Mouse (Mus musculus): ENCODE data around the gene Fam49a. TPM values are rescaled to one million over a fixed set of nuclear protein-coding genes. Genes with fewer than 3 reads are reported as not detected.
"Not testable (repeated sequence)": the region's sequence is repeated elsewhere in the genome, so short reads cannot be mapped to it uniquely, and the experiment has no call there.

Fam49a gene
- polyA plus RNA-seq, 1 experiment from 2014 or later = 131 TPM

- Histone ChIP-seq H3K9me3 (replicated peaks; ENCODE audit: control insufficient read depth, low read length) (no peaks in the 10 kb centered on the region), H3K9ac (ENCODE audit: low read length) (peak overlapping the region; percentile 62), H3K4me3 (ENCODE audit: low read depth, low read length) (peak overlapping the region; percentile 27), H3K27me3 (replicated peaks; ENCODE audit: control insufficient read depth, insufficient read depth, low read length) (no peaks in the 10 kb centered on the region), H3K4me1 (ENCODE audit: control insufficient read depth, insufficient read depth, low read length) (no peaks in the 10 kb centered on the region), H3K36me3 (ENCODE audit: control insufficient read depth, insufficient read depth, low read length) (no peaks in the 10 kb centered on the region), H3K27ac (ENCODE audit: low read depth, low read length) (peak overlapping the region; percentile 89), H3K4me2 (ENCODE audit: low read length) (peak overlapping the region; percentile 59)
- WGBS = 9% methylated on average over 18 of the region's 18 CpGs
- ATAC-seq = peak; percentile 92
- DNase-seq (ENCODE audit: low spot score) = peak; percentile 93
These were observed 61.8 kb downstream of the Fam49a start for GRCm38 (mm10) chr12:12323616-12324223.

- H3K4me3 ChIP-seq (ENCODE audit: low read depth, low read length); H3K9me3 ChIP-seq (replicated peaks; ENCODE audit: control insufficient read depth, low read length); DNase-seq (ENCODE audit: low spot score); H3K36me3 ChIP-seq (ENCODE audit: control insufficient read depth, insufficient read depth, low read length); H3K4me1 ChIP-seq (ENCODE audit: control insufficient read depth, insufficient read depth, low read length); H3K27me3 ChIP-seq (replicated peaks; ENCODE audit: control insufficient read depth, insufficient read depth, low read length); ATAC-seq: not testable (repeated sequence)
- peak overlapping the region; percentile 62 for H3K9ac ChIP-seq (ENCODE audit: low read length)
- H3K27ac ChIP-seq (ENCODE audit: low read depth, low read length) = peak overlapping the region; percentile 89; the same call in 1 of the 2 replicates
- 89% methylated on average over 16 of the region's 22 CpGs for WGBS
- peak overlapping the region; percentile 59 for H3K4me2 ChIP-seq (ENCODE audit: low read length)
These were observed 62.3 kb downstream of the Fam49a start for GRCm38 (mm10) chr12:12324266-12324665.

DNA sequence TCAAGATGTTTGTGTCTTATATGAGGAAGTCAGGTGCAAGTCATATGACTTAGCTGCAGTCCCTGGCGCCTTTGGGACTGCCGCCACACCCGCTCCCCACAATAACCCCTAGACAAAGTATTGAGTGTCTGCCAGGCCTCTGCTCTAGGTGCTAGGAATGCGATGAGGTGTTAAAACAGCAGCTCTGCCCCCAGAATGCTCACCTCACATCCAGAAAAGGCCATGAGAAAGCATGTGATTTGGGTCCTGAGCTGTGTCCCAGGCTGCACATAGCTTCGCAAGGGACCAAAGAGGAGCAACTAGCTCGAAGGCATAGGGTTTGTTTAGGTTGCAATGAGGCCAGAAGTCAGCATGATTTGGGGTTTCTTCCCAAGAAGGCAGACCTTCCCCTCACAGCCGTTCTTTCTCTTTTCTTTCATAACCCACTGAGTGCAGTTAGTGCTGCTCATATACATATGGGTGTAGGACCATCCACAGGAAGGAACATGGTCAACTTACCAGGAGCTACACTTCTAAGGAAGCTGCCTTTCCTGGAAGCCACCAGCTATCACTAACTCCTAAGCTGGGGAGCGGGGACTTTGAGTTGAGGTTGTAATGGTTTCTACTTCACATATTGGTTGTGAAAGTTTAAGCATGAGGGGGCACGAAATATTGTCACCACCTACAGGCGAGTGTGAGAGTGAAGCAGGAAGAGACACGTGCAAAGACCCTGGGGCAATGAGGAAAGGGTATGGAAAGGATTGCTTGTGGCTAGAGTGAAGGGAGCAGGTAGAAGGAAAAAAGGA, 71.8 kb downstream of the Fam49a start:
- Histone ChIP-seq H3K9me3 (replicated peaks; ENCODE audit: control insufficient read depth, low read length) (no peaks in the 10 kb centered on the region), H3K4me3 (ENCODE audit: low read depth, low read length) (no peak overlapping the region), H3K9ac (ENCODE audit: low read length) (no peak overlapping the region), H3K27me3 (replicated peaks; ENCODE audit: control insufficient read depth, insufficient read depth, low read length) (no peaks in the 10 kb centered on the region), H3K27ac (ENCODE audit: low read depth, low read length) (no peak overlapping the region), H3K4me2 (ENCODE audit: low read length) (no peak overlapping the region), H3K4me1 (ENCODE audit: control insufficient read depth, insufficient read depth, low read length) (no peaks in the 10 kb centered on the region), H3K36me3 (ENCODE audit: control insufficient read depth, insufficient read depth, low read length) (no peaks in the 10 kb centered on the region)
- no peak for ATAC-seq
- no peak for DNase-seq (ENCODE audit: low spot score)
- 91% methylated on average over 11 of the region's 11 CpGs for WGBS

DNA sequence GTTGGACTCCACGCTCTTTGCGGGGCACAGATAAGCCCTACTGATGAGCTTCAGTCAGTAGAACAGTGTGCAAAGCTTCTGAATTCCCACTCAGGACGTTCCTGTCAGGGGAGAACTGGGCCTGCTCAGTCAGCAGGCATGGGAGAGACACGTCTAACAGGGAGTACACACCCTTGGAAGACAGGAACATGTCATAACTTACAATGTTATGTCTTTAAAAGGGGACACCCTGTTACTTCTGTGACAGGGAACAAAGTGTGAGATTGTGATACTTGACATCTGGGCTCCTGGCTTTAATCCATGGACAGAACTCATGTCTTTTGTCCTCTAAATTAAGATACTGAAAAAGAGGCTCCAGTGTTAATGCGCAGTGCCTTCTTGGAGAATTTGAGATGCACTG, 72.5 kb downstream of the Fam49a start:
- 91% methylated on average over 5 of the region's 5 CpGs for WGBS
- no peak for ATAC-seq
- H3K36me3 ChIP-seq (ENCODE audit: control insufficient read depth, insufficient read depth, low read length) = no peaks in the 10 kb centered on the region
- H3K4me2 ChIP-seq (ENCODE audit: low read length) = no peak overlapping the region
- H3K27ac ChIP-seq (ENCODE audit: low read depth, low read length) = no peak overlapping the region
- no peak for DNase-seq (ENCODE audit: low spot score)
- H3K4me1 ChIP-seq (ENCODE audit: control insufficient read depth, insufficient read depth, low read length) = no peaks in the 10 kb centered on the region
- H3K9me3 ChIP-seq (replicated peaks; ENCODE audit: control insufficient read depth, low read length) = no peaks in the 10 kb centered on the region
- H3K4me3 ChIP-seq (ENCODE audit: low read depth, low read length) = no peak overlapping the region
- H3K27me3 ChIP-seq (replicated peaks; ENCODE audit: control insufficient read depth, insufficient read depth, low read length) = no peaks in the 10 kb centered on the region
- no peak overlapping the region for H3K9ac ChIP-seq (ENCODE audit: low read length)

DNA sequence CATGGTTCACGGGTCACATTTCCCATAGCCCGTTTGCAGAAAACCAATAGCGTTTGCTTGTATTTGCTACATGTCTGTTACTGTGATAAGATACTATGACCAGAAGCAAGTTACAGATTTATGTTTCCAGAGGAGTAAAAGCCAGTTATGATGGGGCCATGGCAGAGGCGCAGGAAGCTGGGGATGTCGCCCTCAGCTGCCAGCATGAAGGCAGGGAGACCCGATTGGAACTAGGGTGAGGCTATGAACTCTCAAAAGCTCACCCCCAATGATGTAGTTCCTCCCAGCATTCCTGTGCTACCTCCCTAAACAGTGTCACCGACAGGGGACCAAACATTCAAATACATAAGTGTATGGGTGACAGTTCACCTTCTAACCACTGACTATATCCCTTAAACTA, 73.6 kb downstream of the Fam49a start:
- no peak overlapping the region for H3K27ac ChIP-seq (ENCODE audit: low read depth, low read length)
- no peak for ATAC-seq
- no peaks in the 10 kb centered on the region for H3K36me3 ChIP-seq (ENCODE audit: control insufficient read depth, insufficient read depth, low read length)
- H3K27me3 ChIP-seq (replicated peaks; ENCODE audit: control insufficient read depth, insufficient read depth, low read length) = no peaks in the 10 kb centered on the region
- no peaks in the 10 kb centered on the region for H3K4me1 ChIP-seq (ENCODE audit: control insufficient read depth, insufficient read depth, low read length)
- H3K9ac ChIP-seq (ENCODE audit: low read length) = no peak overlapping the region
- H3K4me3 ChIP-seq (ENCODE audit: low read depth, low read length) = no peak overlapping the region
- no peak overlapping the region for H3K4me2 ChIP-seq (ENCODE audit: low read length)
- no peaks in the 10 kb centered on the region for H3K9me3 ChIP-seq (replicated peaks; ENCODE audit: control insufficient read depth, low read length)
- no peak for DNase-seq (ENCODE audit: low spot score)
- WGBS = 91% methylated on average over 7 of the region's 7 CpGs

- Histone ChIP-seq H3K4me2 (ENCODE audit: low read length) (no peak overlapping the region), H3K4me3 (ENCODE audit: low read depth, low read length) (no peak overlapping the region), H3K36me3 (ENCODE audit: control insufficient read depth, insufficient read depth, low read length) (no peaks in the 10 kb centered on the region), H3K27ac (ENCODE audit: low read depth, low read length) (no peak overlapping the region), H3K4me1 (ENCODE audit: control insufficient read depth, insufficient read depth, low read length) (no peaks in the 10 kb centered on the region), H3K27me3 (replicated peaks; ENCODE audit: control insufficient read depth, insufficient read depth, low read length) (no peaks in the 10 kb centered on the region), H3K9ac (ENCODE audit: low read length) (no peak overlapping the region), H3K9me3 (replicated peaks; ENCODE audit: control insufficient read depth, low read length) (no peaks in the 10 kb centered on the region)
- ATAC-seq (no peak), DNase-seq (ENCODE audit: low spot score) (no peak)
- 95% methylated on average over 6 of the region's 6 CpGs for WGBS
These were observed 75.4 kb downstream of the Fam49a start for GRCm38 (mm10) chr12:12337378-12337777.

GRCm38 (mm10) chr12:12343320-12343719, 81.4 kb downstream of the Fam49a start:
- ATAC-seq (no peak), DNase-seq (ENCODE audit: low spot score) (no peak)
- 83% methylated on average over 2 of the region's 2 CpGs for WGBS
- H3K36me3 ChIP-seq (ENCODE audit: control insufficient read depth, insufficient read depth, low read length) = no peaks in the 10 kb centered on the region
- no peaks in the 10 kb centered on the region for H3K27me3 ChIP-seq (replicated peaks; ENCODE audit: control insufficient read depth, insufficient read depth, low read length)
- H3K27ac ChIP-seq (ENCODE audit: low read depth, low read length) = no peak overlapping the region
- no peak overlapping the region for H3K9ac ChIP-seq (ENCODE audit: low read length)
- no peak overlapping the region for H3K4me3 ChIP-seq (ENCODE audit: low read depth, low read length)
- H3K4me2 ChIP-seq (ENCODE audit: low read length) = no peak overlapping the region
- H3K9me3 ChIP-seq (replicated peaks; ENCODE audit: control insufficient read depth, low read length) = no peaks in the 10 kb centered on the region
- H3K4me1 ChIP-seq (ENCODE audit: control insufficient read depth, insufficient read depth, low read length) = no peaks in the 10 kb centered on the region

- no peak overlapping the region for H3K9ac ChIP-seq (ENCODE audit: low read length)
- H3K27me3 ChIP-seq (replicated peaks; ENCODE audit: control insufficient read depth, insufficient read depth, low read length) = no peaks in the 10 kb centered on the region
- H3K27ac ChIP-seq (ENCODE audit: low read depth, low read length) = no peak overlapping the region
- H3K4me1 ChIP-seq (ENCODE audit: control insufficient read depth, insufficient read depth, low read length) = no peaks in the 10 kb centered on the region
- no peaks in the 10 kb centered on the region for H3K36me3 ChIP-seq (ENCODE audit: control insufficient read depth, insufficient read depth, low read length)
- ATAC-seq = peak; percentile 46; the same call in 1 of the 2 replicates
- H3K4me2 ChIP-seq (ENCODE audit: low read length) = no peak overlapping the region
- no peaks in the 10 kb centered on the region for H3K9me3 ChIP-seq (replicated peaks; ENCODE audit: control insufficient read depth, low read length)
- WGBS = 70% methylated on average over 2 of the region's 2 CpGs
- H3K4me3 ChIP-seq (ENCODE audit: low read depth, low read length) = no peak overlapping the region
- peak; percentile 24 for DNase-seq (ENCODE audit: low spot score)
These were observed 86.7 kb downstream of the Fam49a start for GRCm38 (mm10) chr12:12348625-12349024.

DNA sequence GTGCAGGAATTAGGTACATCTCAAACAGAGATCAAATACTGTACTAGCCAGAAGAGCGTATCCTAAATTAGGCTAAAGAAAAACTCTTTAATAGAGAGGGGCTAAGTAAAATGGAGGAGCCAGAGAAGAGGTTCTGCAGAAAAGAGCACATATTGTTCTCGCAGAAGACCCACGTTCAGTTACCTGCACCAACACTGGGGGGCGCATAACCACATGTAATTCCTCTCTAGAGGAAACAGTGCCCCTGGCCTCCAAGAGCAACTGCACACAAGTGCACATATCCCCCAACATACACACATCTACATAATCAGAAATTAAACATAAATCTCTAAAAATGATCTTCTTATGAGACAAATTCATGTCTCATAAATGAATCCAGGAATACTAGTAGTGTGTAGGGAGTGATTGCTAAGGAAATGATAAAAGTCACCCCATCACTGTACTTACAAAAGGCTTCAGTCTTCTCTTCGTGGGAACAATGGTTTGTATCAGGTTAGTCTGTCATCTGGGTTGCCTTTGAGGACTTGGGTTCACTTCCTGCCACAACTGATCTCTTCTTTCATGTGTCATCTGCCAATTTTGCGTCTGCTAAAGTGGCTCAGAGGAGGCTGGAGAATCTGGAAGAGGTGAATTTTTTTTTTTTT, 87.8 kb downstream of the Fam49a start:
- no peaks in the 10 kb centered on the region for H3K9me3 ChIP-seq (replicated peaks; ENCODE audit: control insufficient read depth, low read length)
- H3K4me3 ChIP-seq (ENCODE audit: low read depth, low read length) = no peak overlapping the region
- no peak overlapping the region for H3K4me2 ChIP-seq (ENCODE audit: low read length)
- H3K9ac ChIP-seq (ENCODE audit: low read length) = no peak overlapping the region
- ATAC-seq = no peak
- no peaks in the 10 kb centered on the region for H3K27me3 ChIP-seq (replicated peaks; ENCODE audit: control insufficient read depth, insufficient read depth, low read length)
- no peaks in the 10 kb centered on the region for H3K36me3 ChIP-seq (ENCODE audit: control insufficient read depth, insufficient read depth, low read length)
- WGBS = 79% methylated on average over 6 of the region's 6 CpGs
- H3K27ac ChIP-seq (ENCODE audit: low read depth, low read length) = no peak overlapping the region
- no peaks in the 10 kb centered on the region for H3K4me1 ChIP-seq (ENCODE audit: control insufficient read depth, insufficient read depth, low read length)
- no peak for DNase-seq (ENCODE audit: low spot score)
